Mouse (Mus musculus): Measurements from ENCODE around the gene Hes7.

The Hes7 gene

DNA sequence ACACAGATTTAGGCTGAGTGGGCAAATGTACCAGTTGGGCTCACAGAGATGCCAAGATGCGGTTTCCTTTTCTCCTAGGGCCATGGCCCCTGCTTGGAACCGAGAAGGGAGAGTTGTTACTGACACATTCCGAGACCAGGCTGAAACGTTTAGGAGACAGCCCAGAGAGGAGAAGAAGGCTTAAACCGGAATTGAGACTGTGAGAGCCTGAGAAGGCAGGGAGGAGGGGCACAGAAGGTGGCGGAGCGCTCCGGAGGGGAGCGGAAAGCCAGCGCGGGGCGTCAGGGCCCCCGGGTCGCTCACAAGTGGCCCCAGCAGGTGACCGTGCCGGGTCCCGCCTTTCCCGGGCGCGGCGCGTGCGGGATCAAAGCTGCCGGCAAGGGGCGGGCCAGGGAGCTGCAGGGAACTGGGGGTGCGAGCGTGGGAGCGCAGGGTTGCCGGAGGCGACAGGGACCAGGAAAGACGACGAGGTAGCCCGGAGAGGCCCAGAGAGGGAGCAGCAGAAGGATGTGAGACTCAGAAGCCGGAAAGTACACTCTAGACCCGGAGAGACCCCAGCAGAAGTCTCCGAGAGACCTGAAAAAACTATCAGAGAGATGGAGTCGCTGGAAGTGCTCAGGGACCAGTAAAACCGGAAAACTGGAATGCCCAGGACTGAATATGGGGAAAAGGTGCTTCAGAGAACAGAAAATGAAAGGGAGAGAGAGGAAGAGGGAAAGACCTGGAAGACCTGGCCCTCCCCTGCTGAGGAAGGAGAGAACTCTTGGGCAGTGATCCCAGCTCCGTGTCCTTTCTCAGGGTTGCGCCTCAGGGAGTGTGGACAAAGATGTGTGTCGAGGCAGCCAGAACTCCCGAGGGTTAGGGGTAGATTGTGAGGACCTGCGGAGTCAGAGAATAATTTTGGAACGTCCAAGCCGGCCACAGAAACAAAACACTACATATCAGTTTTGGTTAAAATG is 2.2 kb upstream of the Hes7 start:
- no peak for DNase-seq (ENCODE audit: extremely low read depth, low read depth, low spot score)

DNA sequence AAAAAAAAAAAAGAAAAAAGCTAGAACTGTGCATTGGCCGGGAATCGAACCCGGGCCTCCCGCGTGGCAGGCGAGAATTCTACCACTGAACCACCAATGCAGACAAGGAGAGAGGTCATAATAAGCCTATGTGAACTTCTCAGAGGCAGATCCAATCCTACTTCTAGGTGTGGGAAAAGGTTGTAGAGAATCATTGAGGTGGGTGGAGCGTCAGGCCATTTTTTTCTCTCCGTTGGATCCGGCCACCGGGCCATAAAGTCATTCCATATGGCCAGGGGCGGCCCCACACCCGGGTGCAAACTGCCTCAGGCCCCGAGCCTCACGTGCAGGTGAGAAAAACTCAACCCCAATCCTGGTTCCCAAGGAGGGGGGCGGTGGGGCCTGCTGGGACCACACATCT is 1.4 kb upstream of the Hes7 start:
- DNase-seq (ENCODE audit: extremely low read depth, low read depth, low spot score), result no peak

DNA sequence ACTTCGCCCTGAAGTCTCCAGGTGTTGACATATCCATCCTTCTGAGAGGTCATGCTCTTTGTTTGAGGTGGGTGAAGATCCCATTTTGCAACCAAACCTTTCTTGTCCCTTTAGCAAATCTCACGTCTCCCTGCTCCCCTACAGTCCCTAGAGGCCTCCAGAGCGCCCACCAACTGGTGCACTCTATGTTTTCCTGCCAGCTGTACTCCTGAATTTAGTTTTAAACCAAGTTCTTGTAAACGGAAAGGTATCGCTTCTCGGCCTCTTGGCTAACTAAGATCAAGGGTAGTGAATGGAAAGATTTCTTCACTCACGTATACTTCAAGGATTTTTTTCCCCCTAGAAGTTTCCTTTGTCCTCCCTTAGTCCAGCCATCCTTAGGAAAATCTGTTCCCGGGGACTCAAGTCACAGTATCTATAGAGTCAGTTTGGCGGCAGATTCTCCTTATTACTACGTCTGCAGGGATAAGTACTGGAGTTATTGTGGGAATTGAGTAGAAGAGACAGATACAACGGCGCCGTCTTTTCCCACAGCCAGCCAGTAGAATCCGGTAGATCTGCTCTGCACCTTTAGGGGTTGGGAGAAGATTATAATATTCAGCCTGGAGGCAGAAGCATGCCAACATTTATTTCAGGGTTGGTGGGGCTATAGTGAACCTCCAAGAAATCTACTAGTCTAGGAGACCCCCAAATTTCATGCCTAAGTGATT is 603 bp upstream of the Hes7 start:
- no peak for DNase-seq (ENCODE audit: extremely low read depth, low read depth, low spot score)

DNA sequence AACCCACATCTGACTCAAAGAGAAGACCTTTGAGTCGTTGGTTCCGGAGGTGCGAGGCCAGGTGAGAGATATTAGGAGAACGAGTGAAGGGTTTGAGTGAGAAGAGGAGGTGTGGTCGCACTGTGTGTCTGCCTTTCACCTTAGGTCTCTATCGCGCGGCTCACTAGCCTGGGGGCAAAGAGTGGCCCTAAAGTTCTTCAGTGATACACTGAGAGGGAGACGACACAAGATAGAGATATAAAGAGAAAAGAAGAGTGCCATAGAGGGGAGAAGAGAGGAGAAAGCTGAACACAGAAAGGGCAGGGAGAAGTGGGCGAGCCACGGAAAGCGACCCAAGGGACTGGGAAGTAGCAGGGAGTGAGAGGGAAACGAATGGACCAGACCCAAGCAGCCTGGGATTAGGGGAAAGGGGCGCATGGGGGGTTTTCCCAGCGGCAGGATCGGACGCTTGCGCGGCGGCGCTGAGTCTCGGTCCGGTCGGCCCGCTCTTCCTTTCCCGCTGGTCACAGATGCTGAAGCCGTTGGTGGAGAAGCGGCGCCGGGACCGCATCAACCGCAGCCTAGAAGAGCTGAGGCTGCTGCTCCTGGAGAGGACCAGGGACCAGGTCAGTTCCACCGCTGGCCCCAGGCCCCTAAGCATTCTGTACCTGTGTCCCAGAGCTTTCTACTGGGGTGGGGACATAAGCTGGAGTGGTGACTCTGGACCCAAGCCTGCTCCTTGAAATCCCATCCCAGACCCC is 967 bp downstream of the Hes7 start:
- DNase-seq (ENCODE audit: extremely low read depth, low read depth, low spot score), result no peak

DNA sequence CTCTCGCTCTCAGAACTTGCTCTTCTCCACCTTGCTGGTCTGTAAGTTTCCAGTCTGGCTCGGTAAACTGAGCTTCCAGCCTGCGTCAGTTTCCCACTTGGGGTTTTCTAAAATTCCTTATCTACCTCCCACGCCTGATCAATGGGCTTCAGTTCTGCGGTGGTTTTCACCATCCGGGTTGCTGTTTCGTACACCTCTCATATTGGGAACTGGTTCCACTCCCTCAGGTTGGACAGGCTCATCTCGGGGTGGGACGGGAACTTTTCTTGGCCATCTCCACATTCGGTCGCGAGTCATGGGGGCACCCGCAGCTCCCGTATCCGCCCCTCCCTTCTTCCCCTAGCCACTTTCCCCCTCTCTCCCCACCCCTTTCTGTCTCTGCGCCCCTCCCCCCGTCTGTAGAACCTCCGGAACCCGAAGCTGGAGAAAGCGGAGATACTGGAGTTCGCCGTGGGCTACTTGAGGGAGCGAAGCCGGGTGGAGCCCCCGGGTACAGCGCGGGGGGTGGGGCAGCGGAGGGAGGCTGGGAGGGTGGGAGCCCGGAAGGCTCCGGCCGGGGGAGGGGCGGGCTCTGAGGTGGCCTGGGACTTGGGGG is 1.6 kb downstream of the Hes7 start:
- no peak for DNase-seq (ENCODE audit: extremely low read depth, low read depth, low spot score)

DNA sequence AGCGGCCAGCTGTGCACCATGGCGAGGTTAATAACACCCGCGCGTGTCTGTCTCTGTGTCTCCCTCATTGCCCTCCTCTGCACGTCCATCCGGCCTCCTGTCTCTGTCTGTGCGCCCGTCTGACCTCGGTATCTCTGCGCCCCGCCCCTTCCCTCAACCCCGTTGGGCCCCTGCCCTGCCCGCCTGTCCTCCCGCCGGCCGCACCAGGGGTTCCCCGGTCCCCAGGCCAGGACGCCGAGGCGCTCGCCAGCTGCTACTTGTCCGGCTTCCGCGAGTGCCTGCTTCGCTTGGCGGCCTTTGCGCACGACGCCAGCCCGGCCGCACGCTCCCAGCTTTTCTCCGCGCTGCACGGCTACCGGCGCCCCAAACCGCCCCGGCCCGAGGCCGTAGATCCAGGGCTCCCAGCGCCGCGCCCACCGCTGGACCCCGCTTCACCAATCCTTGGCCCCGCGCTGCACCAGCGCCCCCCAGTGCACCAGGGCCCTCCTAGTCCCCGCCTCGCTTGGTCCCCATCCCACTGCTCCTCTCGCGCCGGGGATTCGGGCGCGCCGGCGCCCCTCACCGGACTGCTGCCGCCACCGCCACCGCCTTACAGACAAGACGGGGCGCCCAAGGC is 2.2 kb downstream of the Hes7 start, which contains the start of gene 9130213A22Rik:
Gene 9130213A22Rik (minus strand): TSS at position 254 of the 616 bp plus-strand sequence.
- no peak for DNase-seq (ENCODE audit: extremely low read depth, low read depth, low spot score)

DNA sequence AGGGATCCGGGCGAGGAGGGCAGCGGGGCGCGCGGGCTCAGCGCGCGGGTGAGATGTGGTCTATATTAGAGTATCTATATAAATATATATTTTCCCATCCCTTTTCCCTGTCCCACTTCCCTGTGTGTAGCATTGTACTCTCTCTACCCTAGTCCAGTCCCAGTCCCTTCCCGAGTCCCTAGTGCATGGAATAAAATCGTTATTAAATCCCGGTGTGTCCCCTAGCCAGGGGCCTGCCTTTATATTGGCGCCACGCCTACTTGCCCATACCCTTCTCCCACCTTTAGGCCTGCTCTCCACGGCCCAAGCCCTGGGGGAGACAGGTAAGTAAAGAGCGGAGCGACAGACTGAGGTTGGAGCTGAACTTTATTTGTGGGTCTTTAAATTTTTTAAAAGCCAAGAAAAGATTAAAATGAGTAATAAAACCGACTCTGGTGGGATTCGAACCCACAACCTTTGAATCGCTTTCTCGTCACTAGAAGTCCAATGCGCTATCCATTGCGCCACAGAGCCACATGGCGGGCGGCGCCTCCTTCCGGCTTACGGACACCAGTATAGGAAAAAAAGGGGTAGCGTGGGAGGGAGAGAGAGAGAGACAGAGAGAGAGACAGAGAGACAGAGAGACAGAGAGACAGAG is 3.0 kb downstream of the Hes7 start:
- DNase-seq (ENCODE audit: extremely low read depth, low read depth, low spot score), result no peak

DNA sequence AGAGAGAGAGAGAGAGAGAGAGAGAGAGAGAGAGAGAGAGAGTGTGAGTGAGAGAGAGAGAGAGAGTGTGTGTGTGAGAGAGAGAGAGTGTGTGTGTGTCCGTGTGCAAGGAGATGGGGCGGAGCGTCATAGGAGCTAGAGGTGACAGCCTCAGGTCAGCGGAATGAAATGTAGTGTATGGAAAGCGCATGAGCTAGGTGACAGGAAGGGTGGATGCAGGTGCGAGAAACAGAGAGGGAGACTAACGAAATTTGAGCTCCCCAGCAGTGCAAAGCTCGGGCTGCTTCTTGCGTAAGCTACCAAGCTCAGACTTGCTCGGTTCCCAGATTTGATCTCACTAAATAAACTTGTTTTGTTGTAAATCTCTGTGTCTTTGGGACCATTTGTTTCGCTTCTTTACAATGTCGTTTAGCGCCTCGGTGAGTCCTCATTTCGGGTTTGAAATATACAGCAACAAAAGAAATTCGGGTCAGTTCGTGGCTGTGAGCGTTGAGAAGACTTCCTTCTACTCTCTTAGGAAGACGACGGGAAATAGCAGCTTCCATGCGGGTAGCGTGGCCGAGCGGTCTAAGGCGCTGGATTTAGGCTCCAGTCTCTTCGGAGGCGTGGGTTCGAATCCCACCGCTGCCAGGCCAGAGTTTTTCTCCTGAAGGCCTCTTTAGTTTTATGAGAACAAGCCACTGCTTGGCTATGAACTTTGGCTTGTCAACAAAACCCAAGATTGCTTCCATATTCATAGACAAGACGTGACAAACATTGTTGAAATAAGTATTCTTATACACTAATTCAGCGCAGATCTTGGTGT is 3.7 kb downstream of the Hes7 start:
- DNase-seq (ENCODE audit: extremely low read depth, low read depth, low spot score), result no peak

DNA sequence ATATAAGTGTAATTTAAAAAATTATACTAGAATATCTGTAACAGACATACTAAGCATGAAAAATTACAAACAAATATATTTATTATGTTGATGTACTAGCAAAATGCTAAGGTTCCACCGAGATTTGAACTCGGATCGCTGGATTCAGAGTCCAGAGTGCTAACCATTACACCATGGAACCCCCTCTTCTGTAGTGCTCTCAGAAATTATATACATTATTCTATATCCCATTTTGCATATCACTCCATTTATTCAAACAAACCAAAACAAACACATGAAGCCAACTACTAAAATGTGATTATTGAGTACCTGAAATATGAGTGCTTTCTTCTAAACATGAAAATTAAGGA is 4.3 kb downstream of the Hes7 start:
- no peak for DNase-seq (ENCODE audit: extremely low read depth, low read depth, low spot score)

DNA sequence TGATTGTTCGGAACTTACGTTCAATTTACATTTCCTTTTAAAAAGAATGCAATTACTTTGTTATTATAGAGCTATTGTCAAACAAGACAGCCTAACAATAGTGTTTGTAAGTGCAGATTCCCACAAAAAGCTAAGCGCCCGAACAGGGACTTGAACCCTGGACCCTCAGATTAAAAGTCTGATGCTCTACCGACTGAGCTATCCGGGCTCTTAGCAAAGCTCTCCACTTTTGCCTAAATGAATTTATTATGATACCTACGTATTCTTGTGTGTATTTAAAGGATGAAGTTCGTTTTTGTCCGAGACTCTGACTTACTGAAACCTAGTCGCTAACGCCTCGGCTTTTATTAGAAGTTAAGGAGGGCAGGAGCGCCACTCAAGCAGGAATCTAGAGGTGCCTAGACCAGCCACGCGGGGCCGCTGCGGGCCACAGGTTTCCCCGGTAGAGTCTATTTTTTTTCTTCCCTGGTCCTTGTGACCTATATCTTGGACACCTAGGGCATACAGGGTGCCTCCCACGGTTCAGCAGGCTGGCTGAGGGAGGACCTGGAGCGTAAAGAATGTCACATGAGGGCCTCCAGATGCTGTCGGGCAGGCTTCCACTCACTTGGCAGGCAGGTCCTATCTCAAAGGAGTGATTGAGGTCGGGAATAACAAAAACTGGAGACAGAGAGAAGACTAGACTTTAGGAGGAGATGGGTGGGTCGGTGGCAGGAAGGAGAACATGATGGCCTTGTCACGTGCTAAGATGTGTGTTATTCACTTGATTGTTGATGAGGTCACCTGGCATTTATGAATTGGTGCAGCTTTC is 5.0 kb downstream of the Hes7 start:
- no peak for DNase-seq (ENCODE audit: extremely low read depth, low read depth, low spot score)

DNA sequence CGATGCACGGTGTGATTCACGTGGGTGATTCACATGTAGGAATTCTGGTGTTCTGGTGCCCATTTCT is 5.5 kb downstream of the Hes7 start, which contains the start of gene Aloxe3:
Gene Aloxe3 (plus strand): TSS at position 45 of the 67 bp plus-strand sequence.
- DNase-seq (ENCODE audit: extremely low read depth, low read depth, low spot score), result no peak

DNA sequence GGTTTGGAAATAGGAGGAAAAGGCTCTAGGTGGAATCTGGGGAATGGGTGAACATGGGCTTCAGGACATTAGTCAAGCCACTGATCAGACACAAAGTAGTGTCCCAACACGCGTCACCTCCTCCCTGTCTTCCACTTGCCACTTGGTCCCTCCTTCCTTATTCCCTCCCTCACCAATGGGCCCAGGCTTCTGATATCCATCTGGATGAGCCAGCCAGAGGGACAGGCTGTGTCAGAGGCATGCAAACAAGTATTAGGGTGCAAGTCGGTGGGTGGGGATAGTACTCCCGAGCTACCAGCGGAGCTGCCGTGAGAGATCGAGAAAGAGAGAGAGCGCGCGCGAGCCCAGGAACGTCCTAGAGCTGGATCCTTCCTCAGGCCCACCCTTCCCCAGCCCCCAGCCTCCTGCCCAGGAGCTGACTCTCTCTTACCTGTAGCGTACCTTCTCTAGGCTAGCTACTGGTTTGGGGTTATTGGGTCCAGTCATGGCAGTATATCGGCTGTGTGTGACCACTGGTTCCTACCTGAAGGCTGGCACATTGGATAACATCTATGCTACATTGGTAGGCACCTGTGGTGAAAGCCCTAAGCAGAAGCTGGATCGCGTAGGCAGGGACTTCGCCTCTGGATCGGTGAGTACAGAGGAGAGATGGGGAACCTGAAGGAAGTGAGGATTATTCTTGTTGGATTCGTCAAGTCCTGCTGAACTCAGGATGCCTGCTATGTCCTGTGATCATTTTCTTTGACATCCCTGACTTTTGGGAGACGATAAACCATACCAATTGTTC is 5.9 kb downstream of the Hes7 start:
- DNase-seq (ENCODE audit: extremely low read depth, low read depth, low spot score), result no peak

DNA sequence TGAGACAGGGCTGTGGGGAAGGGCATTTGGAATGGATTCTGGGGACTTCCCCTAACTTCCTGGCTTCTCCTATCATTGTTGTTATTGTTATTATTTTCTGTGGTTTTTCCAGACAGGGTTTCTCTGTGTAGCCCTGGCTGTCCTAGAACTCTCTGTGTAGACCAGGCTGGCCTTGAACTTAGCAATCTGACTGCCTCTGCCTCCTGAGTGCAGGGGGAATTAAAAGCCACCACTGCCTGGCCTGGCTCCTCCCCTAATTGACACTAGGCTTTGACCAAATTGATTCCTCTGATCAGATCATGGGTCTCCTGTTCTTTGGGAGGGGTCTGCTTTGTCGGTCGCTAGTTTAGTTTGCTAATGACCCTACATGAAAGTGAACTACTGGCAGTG is 6.5 kb downstream of the Hes7 start:
- no peak for DNase-seq (ENCODE audit: extremely low read depth, low read depth, low spot score)

DNA sequence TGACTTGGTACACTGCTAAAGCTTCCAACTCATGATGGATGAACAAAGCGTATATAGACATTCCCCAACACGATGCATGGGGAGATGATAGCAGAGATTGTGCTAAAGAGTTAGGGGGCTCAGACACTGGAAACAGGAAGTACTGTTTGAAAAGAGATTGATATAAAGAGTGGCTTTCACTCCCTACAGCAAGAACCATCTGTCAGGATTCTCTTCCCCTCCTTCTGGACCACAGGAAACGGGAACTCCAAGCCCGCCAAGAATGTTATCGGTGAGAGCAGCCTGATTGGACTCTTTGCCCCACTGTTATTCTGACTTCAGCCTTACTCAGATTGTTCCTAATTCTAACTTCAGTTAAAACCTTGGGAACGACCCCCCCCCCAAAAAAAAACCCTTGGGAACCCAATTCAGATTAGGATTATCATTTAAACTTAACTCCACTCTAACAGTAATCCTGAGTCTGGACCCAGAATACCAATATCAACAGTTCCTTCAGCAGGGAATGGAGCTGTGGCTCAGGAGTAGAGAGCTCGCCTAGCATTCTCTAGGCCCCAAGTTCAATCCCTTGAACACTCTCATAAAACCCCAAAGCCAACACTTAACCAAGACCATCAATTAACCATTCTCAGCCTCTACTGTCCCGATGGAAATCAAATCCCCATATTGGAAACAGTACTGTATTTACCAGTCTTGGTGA is 8.4 kb downstream of the Hes7 start:
- DNase-seq (ENCODE audit: extremely low read depth, low read depth, low spot score), result no peak

DNA sequence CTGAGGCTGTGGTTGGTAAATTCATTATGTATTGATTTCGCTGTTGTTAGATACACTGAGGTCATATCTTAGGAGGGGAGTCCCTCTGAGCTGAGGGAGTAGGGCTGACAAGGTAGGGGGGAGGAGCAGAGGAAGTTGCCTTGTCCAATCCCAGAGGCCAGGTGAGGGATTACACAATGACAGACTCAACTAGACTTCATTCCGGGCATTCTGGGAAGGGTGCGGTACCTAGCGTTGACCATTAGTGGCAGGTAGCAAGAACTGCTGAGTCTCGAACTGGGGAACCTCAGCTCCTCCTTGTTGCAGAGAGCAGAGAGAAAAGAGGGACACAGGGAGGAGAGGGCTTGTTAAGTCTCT is 13.3 kb downstream of the Hes7 start:
- DNase-seq (ENCODE audit: extremely low read depth, low read depth, low spot score), result no peak

DNA sequence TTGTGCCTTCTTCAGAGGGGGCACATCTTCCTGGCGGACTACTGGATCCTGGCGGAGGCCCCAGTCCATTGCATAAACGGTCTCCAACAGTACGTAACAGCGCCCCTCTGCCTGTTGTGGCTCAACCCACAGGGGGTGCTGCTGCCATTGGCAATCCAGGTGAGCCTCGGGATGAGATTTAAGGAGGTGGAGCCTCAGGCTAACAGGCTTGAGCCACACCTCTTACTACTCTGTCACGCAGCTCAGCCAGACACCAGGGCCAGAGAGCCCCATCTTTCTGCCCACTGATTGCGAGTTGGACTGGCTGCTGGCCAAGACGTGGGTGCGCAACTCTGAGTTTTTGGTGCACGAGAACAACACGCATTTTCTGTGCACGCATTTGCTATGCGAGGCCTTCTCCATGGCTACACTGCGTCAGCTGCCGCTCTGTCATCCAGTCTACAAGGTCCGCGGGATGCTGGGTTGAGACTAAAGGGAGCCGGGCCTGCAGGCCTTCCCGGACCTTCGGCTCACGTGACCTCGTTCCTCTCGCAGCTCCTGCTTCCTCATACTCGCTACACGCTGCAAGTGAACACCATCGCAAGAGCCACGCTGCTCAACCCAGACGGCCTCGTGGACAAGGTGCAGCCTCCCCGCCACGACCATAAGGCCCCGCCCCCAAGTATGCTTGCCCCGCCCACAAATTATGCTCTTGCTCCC is 13.9 kb downstream of the Hes7 start:
- no peak for DNase-seq (ENCODE audit: extremely low read depth, low read depth, low spot score)

DNA sequence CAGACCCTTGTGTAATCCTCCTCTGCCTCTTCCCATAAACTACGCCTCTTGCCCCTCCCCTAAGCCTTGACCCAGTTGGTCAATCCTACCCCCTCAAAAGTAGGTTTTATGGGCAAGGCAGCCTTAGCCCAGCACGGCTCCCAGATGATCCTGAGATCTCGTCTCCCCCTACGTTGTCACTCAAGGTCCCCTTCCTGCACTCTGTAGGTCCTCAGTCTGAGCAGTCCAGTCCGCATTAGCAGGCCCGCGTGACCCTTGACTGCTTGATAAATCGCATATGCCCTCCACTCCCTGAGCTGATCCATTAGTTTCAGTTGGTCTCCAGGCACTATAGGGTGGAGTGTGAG is 14.4 kb downstream of the Hes7 start:
- DNase-seq (ENCODE audit: extremely low read depth, low read depth, low spot score), result no peak
